Comparison of ENCODE assay signal across 28 mouse cellular contexts in genomic region chr13:112836951-112837350, GRCm38 (mm10). TPM values are rescaled to one million over a fixed set of nuclear protein-coding genes. Genes with fewer than 3 reads are reported as not detected.
A peak's percentile ranks its signal among the peaks of the same experiment; 100 is the strongest.
DNase-seq lines count a peak whose midpoint lies in the region; ATAC-seq and TF ChIP-seq lines count a peak whose summit lies in the region.
"Had no signal": no experiment of that assay in that cellular context is flagged by ENCODE, and none has a peak within 500 bp of the region (broad histone marks: within the 10 kb centered on the region; RNA-seq: fewer than 3 reads in every experiment).

No protein-coding gene starts in this region.

- H3K27ac ChIP-seq in gastrocnemius, adult 2 months: peak overlapping the region; percentile 56
- peak overlapping the region; percentile 63 for H3K27ac ChIP-seq in liver, embryonic 13.5 days
- peak overlapping the region; percentile 63 for H3K27ac ChIP-seq in liver, embryonic 16.5 days (ENCODE audit: low read length)
- no peak overlapping the region for H3K27ac ChIP-seq in thymus, adult 2 months (ENCODE audit: control insufficient read depth, insufficient read depth, low read length)
- H3K27ac ChIP-seq: embryonic facial prominence, embryonic 10.5 days; embryonic facial prominence, embryonic 13.5 days; forebrain, embryonic 12.5 days; forebrain, embryonic 15.5 days; heart, embryonic 13.5 days; hindbrain, embryonic 14.5 days; hindbrain, postnatal 0 days had no signal

- no peaks in the 10 kb centered on the region for H3K9me3 ChIP-seq in liver, embryonic 13.5 days (replicated peaks)
- H3K9me3 ChIP-seq in liver, embryonic 16.5 days (replicated peaks; ENCODE audit: control insufficient read depth, low read length): no peaks in the 10 kb centered on the region
- H3K9me3 ChIP-seq: embryonic facial prominence, embryonic 10.5 days; embryonic facial prominence, embryonic 13.5 days; forebrain, embryonic 12.5 days; forebrain, embryonic 15.5 days; heart, embryonic 13.5 days had no signal

- no peak for TF ChIP-seq POLR2A in thymus, adult 2 months (IDR thresholded peaks at IDR 0.05; ENCODE audit: control insufficient read depth, extremely low read depth, insufficient read depth, low read length, poor library complexity)

- 86% methylated on average over 2 of the region's 2 CpGs for WGBS in liver, embryonic 13.5 days (ENCODE audit: insufficient replicate concordance)
- 76% methylated on average over 2 of the region's 2 CpGs for WGBS in liver, embryonic 16.5 days (ENCODE audit: insufficient replicate concordance)
- WGBS in thymus, adult 2 months: 99% methylated on average over 2 of the region's 2 CpGs

- no peak overlapping the region for H3K9ac ChIP-seq in liver, embryonic 13.5 days
- H3K9ac ChIP-seq in liver, embryonic 16.5 days (ENCODE audit: low read depth, low read length): no peak overlapping the region
- H3K9ac ChIP-seq: embryonic facial prominence, embryonic 13.5 days; forebrain, embryonic 12.5 days; forebrain, embryonic 15.5 days; heart, embryonic 13.5 days; hindbrain, embryonic 14.5 days had no signal

- intact Hi-C loops in gastrocnemius, adult 2 months (cut with DNase I): no loop called here
- intact Hi-C loops in gastrocnemius, postnatal 14 days (cut with DNase I; ENCODE audit: low total_unique reads): no loop called here

- H3K4me3 ChIP-seq in gastrocnemius, adult 2 months: no peak overlapping the region
- H3K4me3 ChIP-seq in liver, embryonic 13.5 days (replicated peaks): no peak overlapping the region
- no peak overlapping the region for H3K4me3 ChIP-seq in liver, embryonic 16.5 days (ENCODE audit: low read depth, low read length)
- no peak overlapping the region for H3K4me3 ChIP-seq in thymus, adult 2 months (ENCODE audit: control insufficient read depth, insufficient read depth, low read length)
- H3K4me3 ChIP-seq: embryonic facial prominence, embryonic 10.5 days; embryonic facial prominence, embryonic 13.5 days; erythroblast, embryonic 14.5 days; forebrain, embryonic 12.5 days; forebrain, embryonic 15.5 days; heart, embryonic 13.5 days had no signal

- H3K4me2 ChIP-seq in liver, embryonic 13.5 days: no peak overlapping the region
- H3K4me2 ChIP-seq in liver, embryonic 16.5 days (ENCODE audit: low read depth, low read length): no peak overlapping the region
- H3K4me2 ChIP-seq: embryonic facial prominence, embryonic 13.5 days; forebrain, embryonic 12.5 days; forebrain, embryonic 15.5 days; heart, embryonic 13.5 days; hindbrain, embryonic 14.5 days had no signal

- TF ChIP-seq CTCF in gastrocnemius, adult 2 months (IDR thresholded peaks at IDR 0.05): no peak
- no peak for TF ChIP-seq CTCF in thymus, adult 2 months (IDR thresholded peaks at IDR 0.05; ENCODE audit: borderline replicate concordance, control insufficient read depth, extremely low read depth, insufficient read depth, low read length, poor library complexity)

- ATAC-seq in liver, embryonic 13.5 days (ENCODE audit: low read depth): no peak
- ATAC-seq in liver, embryonic 16.5 days (ENCODE audit: low read depth): no peak
- ATAC-seq: forebrain, embryonic 15.5 days; hindbrain, postnatal 0 days; inflammation-experienced regulatory T-cells, adult 6 months; intestine, embryonic 16.5 days; Patski had no signal

- H3K4me1 ChIP-seq in liver, embryonic 13.5 days (replicated peaks): peaks cover 71% of the 10 kb centered on the region
- H3K4me1 ChIP-seq in liver, embryonic 16.5 days (ENCODE audit: control insufficient read depth, low read depth, low read length): peaks cover 56% of the 10 kb centered on the region
- H3K4me1 ChIP-seq in thymus, adult 2 months (replicated peaks; ENCODE audit: control insufficient read depth, insufficient read depth, low read length): no peaks in the 10 kb centered on the region

- peak; percentile 45 to 66 for DNase-seq in adrenal gland, adult (ENCODE audit: inconsistent age in 2 of 2, low spot score in 1 of 2)
- no peak for DNase-seq in adrenal gland, postnatal 10 days
- peak; percentile 30 for DNase-seq in gastrocnemius, adult 2 months
- no peak for DNase-seq in gastrocnemius, postnatal 14 days
- no peak for DNase-seq in liver, embryonic 13.5 days
- DNase-seq in liver: no peak
- no peak for DNase-seq in thymus, adult 2 months
- DNase-seq: adrenal gland, postnatal 14 days; cerebellum, adult 11-12 months; cerebellum, adult 8-10 months; cerebellum, postnatal 36 days; embryo, embryonic 11 days; gastrocnemius, postnatal 25 days; heart, adult 18-20 months; heart, postnatal 14 days; heart, postnatal 4 days had no signal

- H3K27me3 ChIP-seq in liver, embryonic 13.5 days: no peaks in the 10 kb centered on the region
- H3K27me3 ChIP-seq in liver, embryonic 16.5 days (ENCODE audit: control insufficient read depth, insufficient read depth, low read depth, low read length): no peaks in the 10 kb centered on the region
- no peaks in the 10 kb centered on the region for H3K27me3 ChIP-seq in thymus, adult 2 months (ENCODE audit: control insufficient read depth, insufficient read depth, low read length)
- H3K27me3 ChIP-seq: embryonic facial prominence, embryonic 13.5 days; forebrain, embryonic 12.5 days; forebrain, embryonic 15.5 days; heart, embryonic 13.5 days; Patski had no signal

- H3K36me3 ChIP-seq in liver, embryonic 13.5 days: no peaks in the 10 kb centered on the region; the same call in 1 of the 2 replicates
- peaks cover 3% of the 10 kb centered on the region for H3K36me3 ChIP-seq in liver, embryonic 16.5 days (ENCODE audit: control insufficient read depth, insufficient read depth)
- H3K36me3 ChIP-seq in thymus, adult 2 months (ENCODE audit: control insufficient read depth, insufficient read depth, low read length): no peaks in the 10 kb centered on the region
- H3K36me3 ChIP-seq: embryonic facial prominence, embryonic 10.5 days; embryonic facial prominence, embryonic 13.5 days; forebrain, embryonic 12.5 days; forebrain, embryonic 15.5 days; heart, embryonic 13.5 days had no signal

RNA-seq across cellular contexts. Expression of gene Plpp1, which starts 36.4 kb away (rescaled TPM):
- 100 to 1,000 TPM; 137 to 155 TPM for total RNA-seq in adrenal gland, postnatal 10 days (2021)
- 10 to 100 TPM; 35.6 to 49.4 TPM for total RNA-seq in gastrocnemius, adult 2 months (2021)
- total RNA-seq in gastrocnemius, postnatal 14 days (2021): 10 to 100 TPM; 57.8 to 63.2 TPM
- polyA plus RNA-seq in liver, embryonic 13.5 days (2015; fragmentation: Nextera tagmentation; extraction: Ambion mirVana): 31.8 and 32.2 TPM in 2 replicates
- 42.6 and 44.4 TPM in 2 replicates for polyA plus RNA-seq in liver, embryonic 16.5 days (2015; fragmentation: Nextera tagmentation; extraction: Ambion mirVana)
- polyA plus RNA-seq in thymus, adult 2 months (2012; rRNA removed): 10.4 and 13.5 TPM in 2 replicates

Comparison
In these comparisons a context has a peak if more than half of its experiments do, and no peak if none do; other contexts are left out.
1. DNase-seq: peak in adrenal gland, adult (2 of 2) and gastrocnemius, adult 2 months (single experiment); none in adrenal gland, postnatal 10 days (single experiment), gastrocnemius, postnatal 14 days (single experiment), liver, embryonic 13.5 days (single experiment), liver (single experiment) and thymus, adult 2 months (single experiment).